In genomic region chr10:3943492-3944395, GRCm38 (mm10) we compare ENCODE assay signal across 9 mouse cellular contexts. TPM values are rescaled to one million over a fixed set of nuclear protein-coding genes. Genes with fewer than 3 reads are reported as not detected.
DNase-seq lines count a peak whose midpoint lies in the region; ATAC-seq lines count a peak whose summit lies in the region.
"Had no signal": no experiment of that assay in that cellular context is flagged by ENCODE, and none has a peak within 500 bp of the region (broad histone marks: within the 10 kb centered on the region; RNA-seq: fewer than 3 reads in every experiment).

No protein-coding gene starts in this region.

- H3K27ac ChIP-seq in embryonic facial prominence, embryonic 14.5 days (replicated peaks; ENCODE audit: low read depth, low read length), result no peak overlapping the region
- H3K27ac ChIP-seq in hindbrain, embryonic 16.5 days (ENCODE audit: low read depth, low read length), result no peak overlapping the region
- H3K27ac ChIP-seq: embryonic facial prominence, embryonic 12.5 days had no signal

- H3K9me3 ChIP-seq in embryonic facial prominence, embryonic 14.5 days (ENCODE audit: control insufficient read depth, low read length), result no peaks in the 10 kb centered on the region
- no peaks in the 10 kb centered on the region for H3K9me3 ChIP-seq in hindbrain, embryonic 16.5 days (ENCODE audit: control insufficient read depth, low read length)
- H3K9me3 ChIP-seq: embryonic facial prominence, embryonic 12.5 days had no signal

- no peaks in the 10 kb centered on the region for H3K27me3 ChIP-seq in embryonic facial prominence, embryonic 14.5 days (replicated peaks; ENCODE audit: control insufficient read depth, insufficient read depth, low read length)
- no peaks in the 10 kb centered on the region for H3K27me3 ChIP-seq in hindbrain, embryonic 16.5 days (replicated peaks; ENCODE audit: control insufficient read depth, insufficient read depth, low read length)
- H3K27me3 ChIP-seq: embryonic facial prominence, embryonic 12.5 days had no signal

- H3K9ac ChIP-seq in embryonic facial prominence, embryonic 14.5 days (ENCODE audit: low read depth, low read length), result no peak overlapping the region
- H3K9ac ChIP-seq in hindbrain, embryonic 16.5 days (ENCODE audit: low read depth, low read length), result no peak overlapping the region
- H3K9ac ChIP-seq: embryonic facial prominence, embryonic 12.5 days had no signal

- 0 out of 2 replicates have a peak, but pooled peaks cover 5% of the 10 kb centered on the region for H3K4me1 ChIP-seq in embryonic facial prominence, embryonic 14.5 days (ENCODE audit: control insufficient read depth, insufficient read depth, low read length)
- no peaks in the 10 kb centered on the region for H3K4me1 ChIP-seq in hindbrain, embryonic 16.5 days (ENCODE audit: control insufficient read depth, insufficient read depth, low read depth, low read length)

- peaks cover 29% of the 10 kb centered on the region for H3K36me3 ChIP-seq in embryonic facial prominence, embryonic 14.5 days (ENCODE audit: control insufficient read depth, insufficient read depth, low read length)
- no peaks in the 10 kb centered on the region; the same call in 1 of the 2 replicates for H3K36me3 ChIP-seq in hindbrain, embryonic 16.5 days (ENCODE audit: control insufficient read depth, insufficient read depth, low read length)

- no peak overlapping the region for H3K4me3 ChIP-seq in embryonic facial prominence, embryonic 14.5 days (ENCODE audit: low read depth, low read length)
- no peak overlapping the region for H3K4me3 ChIP-seq in hindbrain, embryonic 16.5 days (ENCODE audit: low read length)
- H3K4me3 ChIP-seq: embryonic facial prominence, embryonic 12.5 days had no signal

- H3K4me2 ChIP-seq in embryonic facial prominence, embryonic 14.5 days (ENCODE audit: low read depth, low read length), result no peak overlapping the region
- no peak overlapping the region for H3K4me2 ChIP-seq in hindbrain, embryonic 16.5 days (ENCODE audit: low read length)
- H3K4me2 ChIP-seq: embryonic facial prominence, embryonic 12.5 days had no signal

- peak; percentile 55 for DNase-seq in kidney, adult 18-20 months
- no peak for DNase-seq in kidney, adult 11 months
- peak; percentile 72 for DNase-seq in adrenal gland, postnatal 25 days
- DNase-seq in embryonic facial prominence, embryonic 14.5 days (ENCODE audit: low spot score), result peak; percentile 78
- peak; percentile 74 for DNase-seq in left cerebral cortex, postnatal 4 days
- DNase-seq in naive thymus-derived CD4-positive, alpha-beta T cell, adult 2 months (ENCODE audit: low read depth), result peak; percentile 54
- DNase-seq in telencephalon, adult 2 months (ENCODE audit: low read depth, low spot score), result peak; percentile 44

- no peak for ATAC-seq in embryonic facial prominence, embryonic 14.5 days (ENCODE audit: low read depth)
- peak; percentile 78 for ATAC-seq in hindbrain, embryonic 16.5 days

- intact Hi-C loops in left cerebral cortex, postnatal 4 days (cut with DNase I), result loop anchor here (2.0 to 10.0 kb wide), 3 partner anchors 199 to 609 kb away; partner anchors contain the start of gene Plekhg1

- WGBS in embryonic facial prominence, embryonic 14.5 days, result 32% methylated on average over 10 of the region's 10 CpGs
- 34% methylated on average over 10 of the region's 10 CpGs for WGBS in hindbrain, embryonic 16.5 days

RNA-seq across cellular contexts. Expression of gene Mthfd1l, which starts 29.2 kb away (rescaled TPM):
- 10.0 and 10.1 TPM in 2 replicates for total RNA-seq in adrenal gland, postnatal 25 days (2021)
- 8.6 and 12.1 TPM in 2 replicates for polyA plus RNA-seq in embryonic facial prominence, embryonic 14.5 days (2014; fragmentation: Nextera tagmentation; extraction: Ambion mirVana)
- polyA plus RNA-seq in hindbrain, embryonic 16.5 days (2015; fragmentation: Nextera tagmentation; extraction: Ambion mirVana), result 7.2 and 7.9 TPM in 2 replicates
- 10 to 100 TPM; 10.9 to 11.2 TPM for total RNA-seq in left cerebral cortex, postnatal 4 days (2021)
